Mouse (Mus musculus) frontal cortex, postnatal 25 days (tissue): ENCODE results near the gene Tra2a.
"Not testable (repeated sequence)": the region's sequence is repeated elsewhere in the genome, so short reads cannot be mapped to it uniquely, and the experiment has no call there.

Source experiments
- DNase-seq, 2 experiments: peaks; one replicate each; pipeline ENCODE4 v3.0.0; 2022; ENCODE audit warnings: low spot score in 2 of 2

Gene Tra2a

GRCm38 (mm10) chr6:49263847-49264243 lies at the start of gene Tra2a:
Tra2a (minus strand) TSS chr6:49264033.
- DNase-seq = peak; percentile 89 to 95

GRCm38 (mm10) chr6:49298286-49298685 lies 34.5 kb upstream of the Tra2a start:
- no peak for DNase-seq

- DNase-seq = no peak
Measured at GRCm38 (mm10) chr6:49282122-49282521, 18.3 kb upstream of the Tra2a start.

- DNase-seq = no peak
Measured at GRCm38 (mm10) chr6:49280942-49281341, 17.1 kb upstream of the Tra2a start.

- DNase-seq = no peak
Measured at GRCm38 (mm10) chr6:49275296-49275695, 11.5 kb upstream of the Tra2a start.

GRCm38 (mm10) chr6:49274416-49275091 lies 10.7 kb upstream of the Tra2a start:
- no peak for DNase-seq

GRCm38 (mm10) chr6:49273934-49274333 lies 10.1 kb upstream of the Tra2a start:
- DNase-seq = no peak

GRCm38 (mm10) chr6:49272863-49273262 lies 9.0 kb upstream of the Tra2a start:
- DNase-seq = no peak

GRCm38 (mm10) chr6:49271815-49272214 lies 8.0 kb upstream of the Tra2a start:
- DNase-seq = no peak

- no peak for DNase-seq
Measured at GRCm38 (mm10) chr6:49269923-49270322, 6.1 kb upstream of the Tra2a start.

GRCm38 (mm10) chr6:49269200-49269599 lies 5.4 kb upstream of the Tra2a start:
- DNase-seq = peak; percentile 55 to 68

- DNase-seq = no peak
Measured at GRCm38 (mm10) chr6:49267686-49268085, 3.9 kb upstream of the Tra2a start.

- DNase-seq = not testable (repeated sequence)
Measured at GRCm38 (mm10) chr6:49265207-49265606, 1.4 kb upstream of the Tra2a start.

GRCm38 (mm10) chr6:49264446-49264845 lies 613 bp upstream of the Tra2a start:
- not testable (repeated sequence) for DNase-seq

GRCm38 (mm10) chr6:49263081-49263846 lies 569 bp downstream of the Tra2a start:
- peak in 1 of 2 experiments; percentile 33 for DNase-seq

GRCm38 (mm10) chr6:49262421-49262820 lies 1.4 kb downstream of the Tra2a start:
- no peak for DNase-seq

- DNase-seq = no peak
Measured at GRCm38 (mm10) chr6:49259711-49260110, 4.1 kb downstream of the Tra2a start.

- DNase-seq = no peak
Measured at GRCm38 (mm10) chr6:49257880-49258279, 6.0 kb downstream of the Tra2a start.

- DNase-seq = no peak
Measured at GRCm38 (mm10) chr6:49252207-49252606, 11.6 kb downstream of the Tra2a start.

- DNase-seq = no peak
Measured at GRCm38 (mm10) chr6:49251199-49251598, 12.6 kb downstream of the Tra2a start.

- no peak for DNase-seq
Measured at GRCm38 (mm10) chr6:49247246-49247645, 16.6 kb downstream of the Tra2a start.

GRCm38 (mm10) chr6:49242331-49242730 lies 21.5 kb downstream of the Tra2a start:
- DNase-seq = no peak

GRCm38 (mm10) chr6:49241562-49241961 lies 22.3 kb downstream of the Tra2a start:
- DNase-seq = no peak
